Mouse (Mus musculus) brain, embryonic 18.5 days (tissue): ENCODE measurements around the gene Brwd1.
A peak's percentile ranks its signal among the peaks of the same experiment; 100 is the strongest.
"Not testable (repeated sequence)": the region's sequence is repeated elsewhere in the genome, so short reads cannot be mapped to it uniquely, and the experiment has no call there.

Source experiments
- DNase-seq: peaks from one replicate; pipeline ENCODE4 v3.0.0-alpha.2; 2012; ENCODE audit warnings: low read depth, low spot score

Brwd1 gene

GRCm38 (mm10) chr16:96082301-96083178 lies at the start of gene Brwd1:
Gene Brwd1, minus strand, starts transcription at chr16:96082526.
- DNase-seq, result peak; percentile 83

GRCm38 (mm10) chr16:96128466-96128865 lies 46.1 kb upstream of the Brwd1 start:
- no peak for DNase-seq

GRCm38 (mm10) chr16:96127657-96128344 lies 45.5 kb upstream of the Brwd1 start, which contains the start of gene Hmgn1:
Gene Hmgn1, minus strand, starts transcription at chr16:96127729.
- peak; percentile 95 for DNase-seq

GRCm38 (mm10) chr16:96127288-96127656 lies 44.9 kb upstream of the Brwd1 start:
- DNase-seq, result peak; percentile 57

GRCm38 (mm10) chr16:96126684-96127171 lies 44.4 kb upstream of the Brwd1 start:
- no peak for DNase-seq

GRCm38 (mm10) chr16:96120022-96120623 lies 37.8 kb upstream of the Brwd1 start:
- DNase-seq, result no peak

- DNase-seq, result no peak
Observed at GRCm38 (mm10) chr16:96114729-96115128, 32.4 kb upstream of the Brwd1 start.

GRCm38 (mm10) chr16:96112769-96113168 lies 30.4 kb upstream of the Brwd1 start:
- no peak for DNase-seq

- no peak for DNase-seq
Observed at GRCm38 (mm10) chr16:96110655-96111345, 28.5 kb upstream of the Brwd1 start.

GRCm38 (mm10) chr16:96109673-96110072 lies 27.3 kb upstream of the Brwd1 start:
- DNase-seq, result no peak

GRCm38 (mm10) chr16:96103036-96103435 lies 20.7 kb upstream of the Brwd1 start:
- DNase-seq, result no peak

- not testable (repeated sequence) for DNase-seq
Observed at GRCm38 (mm10) chr16:96097811-96098210, 15.5 kb upstream of the Brwd1 start.

- DNase-seq, result no peak
Observed at GRCm38 (mm10) chr16:96095966-96096365, 13.6 kb upstream of the Brwd1 start.

- no peak for DNase-seq
Observed at GRCm38 (mm10) chr16:96091515-96092504, 9.5 kb upstream of the Brwd1 start.

- DNase-seq, result no peak
Observed at GRCm38 (mm10) chr16:96088120-96088519, 5.8 kb upstream of the Brwd1 start.

GRCm38 (mm10) chr16:96087436-96087835 lies 5.1 kb upstream of the Brwd1 start:
- no peak for DNase-seq

GRCm38 (mm10) chr16:96087001-96087400 lies 4.7 kb upstream of the Brwd1 start:
- DNase-seq, result no peak

GRCm38 (mm10) chr16:96085597-96085996 lies 3.3 kb upstream of the Brwd1 start:
- DNase-seq, result no peak

- DNase-seq, result no peak
Observed at GRCm38 (mm10) chr16:96083179-96083646, 887 bp upstream of the Brwd1 start.

- DNase-seq, result peak; percentile 16
Observed at GRCm38 (mm10) chr16:96081742-96082241, 534 bp downstream of the Brwd1 start.
